Mouse (Mus musculus): ENCODE data around the gene Vps9d1.

The Vps9d1 gene

GRCm38 (mm10) chr8:123224278-123225266 is 29.6 kb downstream of the Vps9d1 start, which contains the start of gene Cdk10:
Cdk10 (plus strand) TSS chr8:123224842.
- in situ Hi-C loops (cut with MboI; ENCODE audit: unreplicated experiment in 2 of 2): loop anchor here in 1 of 2 experiments (10.0 kb wide), 1 partner anchor 850 kb away; the partner anchor contains the start of gene Zc3h18

- in situ Hi-C loops (cut with MboI; ENCODE audit: unreplicated experiment in 2 of 2): loop anchor here in 1 of 2 experiments (10.0 kb wide), 1 partner anchor 846 kb away; the partner anchor contains the start of gene Zc3h18
These were observed 33.2 kb downstream of the Vps9d1 start for GRCm38 (mm10) chr8:123220917-123221316.

GRCm38 (mm10) chr8:123215430-123215829 is 38.7 kb downstream of the Vps9d1 start:
- in situ Hi-C loops (cut with MboI; ENCODE audit: unreplicated experiment in 2 of 2): loop anchor here in 1 of 2 experiments (10.0 kb wide), 1 partner anchor 69 kb away; no protein-coding TSS in a partner anchor

GRCm38 (mm10) chr8:123213118-123213772 is 40.9 kb downstream of the Vps9d1 start:
- in situ Hi-C loops (cut with MboI; ENCODE audit: unreplicated experiment in 2 of 2): loop anchor here (5.0 to 10.0 kb wide), 2 partner anchors 72 to 74 kb away; no protein-coding TSS in a partner anchor

- in situ Hi-C loops (cut with MboI; ENCODE audit: unreplicated experiment in 2 of 2): loop anchor here (5.0 to 10.0 kb wide), 2 partner anchors 72 to 75 kb away; no protein-coding TSS in a partner anchor
These were observed 41.6 kb downstream of the Vps9d1 start, which contains the start of the genes Chmp1a and Spata33 for GRCm38 (mm10) chr8:123212321-123213117. Chmp1a (minus strand) TSS chr8:123212763. Spata33 (plus strand) TSS chr8:123212832.

- in situ Hi-C loops (cut with MboI; ENCODE audit: unreplicated experiment in 2 of 2): loop anchor here (5.0 to 10.0 kb wide), 2 partner anchors 73 to 75 kb away; no protein-coding TSS in a partner anchor
These were observed 42.3 kb downstream of the Vps9d1 start for GRCm38 (mm10) chr8:123211876-123212275.

GRCm38 (mm10) chr8:123203571-123203970 is 50.6 kb downstream of the Vps9d1 start:
- in situ Hi-C loops (cut with MboI; ENCODE audit: unreplicated experiment in 2 of 2): loop anchor here (5.0 kb wide), 2 partner anchors 296 to 366 kb away; no protein-coding TSS in a partner anchor

GRCm38 (mm10) chr8:123202288-123202687 is 51.9 kb downstream of the Vps9d1 start:
- in situ Hi-C loops (cut with MboI; ENCODE audit: unreplicated experiment in 2 of 2): loop anchor here (5.0 kb wide), 2 partner anchors 295 to 365 kb away; no protein-coding TSS in a partner anchor

- in situ Hi-C loops (cut with MboI; ENCODE audit: unreplicated experiment in 2 of 2): loop anchor here (5.0 to 10.0 kb wide), 4 partner anchors 85 to 365 kb away; partner anchors contain the start of gene Cpne7 (in 1 of the 2)
These were observed 54.3 kb downstream of the Vps9d1 start for GRCm38 (mm10) chr8:123199864-123200263.

GRCm38 (mm10) chr8:123197016-123197415 is 57.1 kb downstream of the Vps9d1 start:
- in situ Hi-C loops (cut with MboI; ENCODE audit: unreplicated experiment in 2 of 2): loop anchor here (10.0 kb wide), 2 partner anchors 82 to 362 kb away; partner anchors contain the start of gene Cpne7 (in 1 of the 2)

- in situ Hi-C loops (cut with MboI; ENCODE audit: unreplicated experiment in 2 of 2): loop anchor here (5.0 to 10.0 kb wide), 3 partner anchors 46 to 359 kb away; partner anchors contain the start of gene Cpne7 (in 1 of the 2)
These were observed 60.4 kb downstream of the Vps9d1 start for GRCm38 (mm10) chr8:123193771-123194170.
